Mouse (Mus musculus) testis, adult 2 months (tissue): ENCODE results near the gene Cep295nl.

Source experiments
- CTCF ChIP-seq: fragments of 200-500 bp; IDR thresholded peaks from 2 replicates; pipeline ENCODE4 v1.5.1; 2012; ENCODE audit warnings: low read depth, mild to moderate bottlenecking, inconsistent platforms, low read length, moderate library complexity; ENCODE audit not compliant: control insufficient read depth, insufficient read depth, insufficient replicate concordance
- POLR2A ChIP-seq: fragments of 200-500 bp; IDR thresholded peaks from 2 replicates; pipeline ENCODE4 v1.6.1; 2012; ENCODE audit warnings: low read depth, mild to moderate bottlenecking, inconsistent platforms, low read length, moderate library complexity; ENCODE audit not compliant: control insufficient read depth

- TF ChIP-seq POLR2A (no peak), CTCF (no peak)
Measured at GRCm38 (mm10) chr11:118349494-118349893, 7.2 kb upstream of the Cep295nl start.
